Mouse (Mus musculus): ENCODE measurements around the gene Pard3. TPM values are rescaled to one million over a fixed set of nuclear protein-coding genes. Genes with fewer than 3 reads are reported as not detected.

Pard3 gene
- polyA plus RNA-seq, 1 experiment from 2014 or later, result 7.0 TPM

DNA sequence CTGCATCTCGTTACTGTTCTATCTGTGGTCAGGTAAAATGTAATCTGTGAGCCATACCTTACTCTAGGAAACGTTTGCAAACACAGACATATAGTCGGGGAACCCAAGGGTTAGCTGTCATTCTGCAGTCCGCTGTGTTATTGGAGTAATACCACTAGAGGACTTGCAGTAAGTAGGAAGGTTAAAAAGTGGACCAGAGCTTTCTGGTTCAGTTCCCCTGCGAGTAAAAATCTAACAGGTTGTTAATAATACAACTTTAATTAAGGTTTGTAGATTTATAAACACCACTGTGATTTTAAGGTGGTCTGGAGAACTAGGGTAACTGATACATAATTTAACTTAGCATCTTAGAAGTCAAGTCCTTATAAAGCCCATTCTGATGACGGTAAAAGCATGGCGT is 277.4 kb downstream of the Pard3 start:
- no peaks in the 10 kb centered on the region for H3K27me3 ChIP-seq (ENCODE audit: control insufficient read depth, insufficient read depth, low read depth, low read length)
- WGBS (ENCODE audit: insufficient replicate concordance), result 62% methylated on average over 7 of the region's 7 CpGs
- no peak for ATAC-seq (ENCODE audit: low read depth)

DNA sequence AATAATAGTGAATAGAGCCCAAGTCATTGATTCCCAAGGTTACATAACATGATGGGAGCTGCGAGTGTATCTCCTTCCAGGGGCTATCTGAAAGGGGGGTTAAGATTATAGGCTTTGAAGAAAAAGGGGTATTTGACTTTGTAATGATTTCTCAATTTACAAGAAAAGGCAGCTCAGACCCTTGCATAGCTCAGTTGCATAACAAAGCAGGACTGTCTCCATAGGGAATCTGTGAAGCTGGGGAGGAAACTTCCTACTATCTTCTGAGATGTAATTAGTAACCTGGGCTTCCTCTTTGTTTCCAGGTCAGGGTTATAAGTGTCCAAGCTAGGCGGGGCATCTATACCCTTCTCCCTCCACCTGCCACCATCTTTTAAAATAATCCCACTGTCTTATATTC is 279.4 kb downstream of the Pard3 start:
- H3K27me3 ChIP-seq (ENCODE audit: control insufficient read depth, insufficient read depth, low read depth, low read length), result no peaks in the 10 kb centered on the region
- H3K36me3 ChIP-seq (ENCODE audit: control insufficient read depth, insufficient read depth), result no peaks in the 10 kb centered on the region
- 53% methylated on average over 2 of the region's 2 CpGs for WGBS (ENCODE audit: insufficient replicate concordance)
- no peak overlapping the region for H3K4me2 ChIP-seq (ENCODE audit: low read depth, low read length)
- ATAC-seq (ENCODE audit: low read depth), result no peak
- H3K9me3 ChIP-seq (replicated peaks; ENCODE audit: control insufficient read depth, low read length), result no peaks in the 10 kb centered on the region
- no peak overlapping the region for H3K9ac ChIP-seq (ENCODE audit: low read depth, low read length)
- H3K27ac ChIP-seq (ENCODE audit: low read length), result no peak overlapping the region
- H3K4me1 ChIP-seq (ENCODE audit: control insufficient read depth, low read depth, low read length), result peaks cover 2% of the 10 kb centered on the region; the same call in 1 of the 2 replicates
- no peak overlapping the region for H3K4me3 ChIP-seq (ENCODE audit: low read depth, low read length)

More for the DNA sequence above, 277.4 kb downstream of the Pard3 start:
- Histone ChIP-seq H3K4me2 (ENCODE audit: low read depth, low read length) (no peak overlapping the region), H3K9ac (ENCODE audit: low read depth, low read length) (no peak overlapping the region), H3K27ac (ENCODE audit: low read length) (no peak overlapping the region), H3K9me3 (replicated peaks; ENCODE audit: control insufficient read depth, low read length) (no peaks in the 10 kb centered on the region), H3K4me3 (ENCODE audit: low read depth, low read length) (no peak overlapping the region), H3K4me1 (ENCODE audit: control insufficient read depth, low read depth, low read length) (peaks cover 2% of the 10 kb centered on the region; the same call in 1 of the 2 replicates), H3K36me3 (ENCODE audit: control insufficient read depth, insufficient read depth) (no peaks in the 10 kb centered on the region)

DNA sequence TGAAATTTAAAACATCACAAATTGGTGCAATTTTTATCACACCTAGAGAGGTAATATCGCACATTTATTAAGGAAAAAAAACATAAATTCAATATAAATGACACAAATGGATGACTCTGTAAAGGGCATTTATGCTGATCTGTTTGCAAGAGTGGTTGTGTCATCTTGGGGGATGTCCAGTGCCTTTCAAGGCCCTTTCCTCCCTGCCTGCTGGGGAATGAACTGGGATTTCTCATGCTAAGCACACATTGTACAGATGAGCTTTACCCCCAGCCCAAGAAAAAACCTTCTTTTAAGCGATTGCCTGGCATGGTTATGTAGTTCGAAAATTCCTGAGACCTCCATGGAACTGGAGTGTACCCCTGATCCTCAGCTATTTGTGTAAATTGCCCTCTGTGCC is 280.7 kb downstream of the Pard3 start:
- no peaks in the 10 kb centered on the region for H3K36me3 ChIP-seq (ENCODE audit: control insufficient read depth, insufficient read depth)
- H3K4me3 ChIP-seq (ENCODE audit: low read depth, low read length), result no peak overlapping the region
- H3K27ac ChIP-seq (ENCODE audit: low read length), result peak overlapping the region; percentile 17; the same call in 1 of the 2 replicates
- 48% methylated on average over 3 of the region's 3 CpGs for WGBS (ENCODE audit: insufficient replicate concordance)
- H3K9ac ChIP-seq (ENCODE audit: low read depth, low read length), result no peak overlapping the region
- H3K9me3 ChIP-seq (replicated peaks; ENCODE audit: control insufficient read depth, low read length), result no peaks in the 10 kb centered on the region
- peaks cover 2% of the 10 kb centered on the region; the same call in 1 of the 2 replicates for H3K4me1 ChIP-seq (ENCODE audit: control insufficient read depth, low read depth, low read length)
- H3K4me2 ChIP-seq (ENCODE audit: low read depth, low read length), result no peak overlapping the region
- H3K27me3 ChIP-seq (ENCODE audit: control insufficient read depth, insufficient read depth, low read depth, low read length), result no peaks in the 10 kb centered on the region
- ATAC-seq (ENCODE audit: low read depth), result peak; percentile 32; the same call in 1 of the 2 replicates

DNA sequence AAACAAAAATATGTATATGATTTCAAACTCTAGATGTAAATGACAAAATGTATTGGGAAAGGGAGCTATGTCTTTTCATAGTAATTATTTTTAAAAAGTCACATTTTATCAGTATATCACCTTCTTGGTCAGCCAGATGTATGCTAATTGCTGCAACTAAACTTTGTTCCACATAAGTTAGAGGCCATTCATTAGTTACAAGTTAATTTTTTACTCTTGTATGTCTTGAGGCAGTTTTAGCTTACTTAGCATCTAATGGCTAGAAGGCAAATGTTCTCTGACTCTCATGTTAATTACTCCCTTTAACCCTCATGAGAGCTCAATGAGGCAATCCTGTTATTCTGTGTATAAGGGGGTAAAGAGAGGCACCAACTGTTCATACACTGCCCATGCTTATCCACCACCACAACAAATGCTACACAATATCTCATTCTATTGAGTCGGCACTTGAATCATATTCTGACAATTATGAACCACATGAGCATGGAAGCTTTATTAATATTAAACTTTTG is 282.3 kb downstream of the Pard3 start:
- H3K4me1 ChIP-seq (ENCODE audit: control insufficient read depth, low read depth, low read length), result peaks cover 2% of the 10 kb centered on the region; the same call in 1 of the 2 replicates
- ATAC-seq (ENCODE audit: low read depth), result no peak
- H3K4me3 ChIP-seq (ENCODE audit: low read depth, low read length), result no peak overlapping the region
- H3K36me3 ChIP-seq (ENCODE audit: control insufficient read depth, insufficient read depth), result no peaks in the 10 kb centered on the region
- H3K27ac ChIP-seq (ENCODE audit: low read length), result no peak overlapping the region
- WGBS (ENCODE audit: insufficient replicate concordance), result 72% methylated on average over 1 of the region's 1 CpGs
- H3K9ac ChIP-seq (ENCODE audit: low read depth, low read length), result no peak overlapping the region
- H3K9me3 ChIP-seq (replicated peaks; ENCODE audit: control insufficient read depth, low read length), result no peaks in the 10 kb centered on the region
- H3K4me2 ChIP-seq (ENCODE audit: low read depth, low read length), result no peak overlapping the region
- H3K27me3 ChIP-seq (ENCODE audit: control insufficient read depth, insufficient read depth, low read depth, low read length), result no peaks in the 10 kb centered on the region

DNA sequence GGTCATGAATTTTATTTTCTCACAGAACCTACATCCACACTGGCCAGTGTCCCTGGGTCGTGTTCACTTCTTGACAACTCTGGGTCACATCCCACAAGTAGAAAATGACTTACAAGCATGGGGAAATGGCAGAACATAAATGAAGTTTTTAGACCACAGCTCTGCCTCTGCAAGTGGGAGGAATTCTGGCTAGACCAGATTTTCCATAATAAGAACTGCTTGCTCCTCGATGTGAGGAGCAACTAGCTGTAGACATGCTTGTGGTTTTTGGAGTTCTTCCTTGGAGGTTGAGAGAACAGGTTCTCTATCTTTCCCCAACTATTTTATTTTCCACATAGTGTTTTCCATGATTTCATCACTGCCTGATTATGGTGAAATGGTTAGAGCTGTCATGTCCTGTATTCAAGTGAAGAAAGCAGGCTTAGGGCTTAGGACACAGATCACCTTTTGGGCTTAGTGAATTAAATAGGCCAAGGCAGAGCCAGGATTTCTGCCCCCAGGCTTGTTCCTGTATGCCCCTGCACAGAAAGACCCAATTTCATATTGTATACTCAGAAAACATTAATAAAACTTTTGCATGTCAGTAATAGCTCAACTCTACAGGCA is 284.3 kb downstream of the Pard3 start:
- no peaks in the 10 kb centered on the region for H3K27me3 ChIP-seq (ENCODE audit: control insufficient read depth, insufficient read depth, low read depth, low read length)
- no peaks in the 10 kb centered on the region for H3K36me3 ChIP-seq (ENCODE audit: control insufficient read depth, insufficient read depth)
- H3K9ac ChIP-seq (ENCODE audit: low read depth, low read length), result no peak overlapping the region
- ATAC-seq (ENCODE audit: low read depth), result no peak
- 60% methylated on average over 2 of the region's 2 CpGs for WGBS (ENCODE audit: insufficient replicate concordance)
- no peak overlapping the region for H3K27ac ChIP-seq (ENCODE audit: low read length)
- no peak overlapping the region for H3K4me2 ChIP-seq (ENCODE audit: low read depth, low read length)
- H3K4me1 ChIP-seq (ENCODE audit: control insufficient read depth, low read depth, low read length), result peaks cover 2% of the 10 kb centered on the region; the same call in 1 of the 2 replicates
- H3K4me3 ChIP-seq (ENCODE audit: low read depth, low read length), result no peak overlapping the region
- no peaks in the 10 kb centered on the region for H3K9me3 ChIP-seq (replicated peaks; ENCODE audit: control insufficient read depth, low read length)

DNA sequence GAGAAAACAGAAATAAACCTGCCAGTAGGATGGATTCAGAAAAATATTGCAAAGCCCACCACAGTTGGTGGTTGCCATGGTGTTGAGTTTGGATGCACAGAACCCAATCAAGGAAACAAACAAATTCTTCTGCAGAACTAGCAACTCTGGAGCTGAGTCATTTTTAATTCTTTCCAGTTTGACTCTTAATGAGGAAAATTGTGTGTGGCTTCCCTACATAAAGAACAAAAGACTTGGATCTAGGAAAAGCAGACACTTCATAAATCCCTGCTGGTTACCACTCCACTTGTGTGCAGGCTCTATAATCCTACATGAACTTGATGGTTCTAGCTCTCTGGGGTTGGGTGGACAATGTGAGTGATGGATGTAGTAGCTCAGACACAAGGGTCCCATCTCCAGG is 298.1 kb downstream of the Pard3 start:
- Histone ChIP-seq H3K27ac (ENCODE audit: low read length) (no peak overlapping the region), H3K36me3 (ENCODE audit: control insufficient read depth, insufficient read depth) (no peaks in the 10 kb centered on the region), H3K27me3 (ENCODE audit: control insufficient read depth, insufficient read depth, low read depth, low read length) (no peaks in the 10 kb centered on the region), H3K4me3 (ENCODE audit: low read depth, low read length) (no peak overlapping the region), H3K9ac (ENCODE audit: low read depth, low read length) (no peak overlapping the region), H3K4me1 (ENCODE audit: control insufficient read depth, low read depth, low read length) (no peaks in the 10 kb centered on the region), H3K4me2 (ENCODE audit: low read depth, low read length) (no peak overlapping the region), H3K9me3 (replicated peaks; ENCODE audit: control insufficient read depth, low read length) (no peaks in the 10 kb centered on the region)
- no peak for ATAC-seq (ENCODE audit: low read depth)

DNA sequence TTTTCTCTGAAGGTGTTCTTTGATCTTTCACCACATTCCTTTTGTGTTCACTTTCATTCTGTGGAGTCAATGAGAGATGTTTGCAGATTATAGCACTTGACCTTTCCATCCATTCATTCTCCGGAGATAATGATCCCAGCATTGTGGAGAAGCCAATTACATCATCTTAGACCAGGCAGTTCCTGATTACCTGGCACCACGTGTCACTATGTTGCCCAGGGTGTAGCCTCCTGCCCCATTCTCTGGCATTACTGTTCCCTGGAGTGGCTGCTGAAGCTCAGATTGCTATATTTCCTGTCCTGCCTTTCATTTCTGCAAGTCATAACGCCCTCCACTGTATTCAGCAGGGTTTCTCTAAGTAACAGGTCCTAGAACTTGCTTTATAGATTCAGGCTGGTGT is 304.7 kb downstream of the Pard3 start:
- H3K9ac ChIP-seq (ENCODE audit: low read depth, low read length), result no peak overlapping the region
- H3K4me1 ChIP-seq (ENCODE audit: control insufficient read depth, low read depth, low read length), result no peaks in the 10 kb centered on the region
- 43% methylated on average over 3 of the region's 3 CpGs for WGBS (ENCODE audit: insufficient replicate concordance)
- no peaks in the 10 kb centered on the region for H3K36me3 ChIP-seq (ENCODE audit: control insufficient read depth, insufficient read depth)
- no peak for ATAC-seq (ENCODE audit: low read depth)
- no peak overlapping the region for H3K4me3 ChIP-seq (ENCODE audit: low read depth, low read length)
- H3K27ac ChIP-seq (ENCODE audit: low read length), result no peak overlapping the region
- no peaks in the 10 kb centered on the region for H3K9me3 ChIP-seq (replicated peaks; ENCODE audit: control insufficient read depth, low read length)
- no peak overlapping the region for H3K4me2 ChIP-seq (ENCODE audit: low read depth, low read length)
- H3K27me3 ChIP-seq (ENCODE audit: control insufficient read depth, insufficient read depth, low read depth, low read length), result no peaks in the 10 kb centered on the region

DNA sequence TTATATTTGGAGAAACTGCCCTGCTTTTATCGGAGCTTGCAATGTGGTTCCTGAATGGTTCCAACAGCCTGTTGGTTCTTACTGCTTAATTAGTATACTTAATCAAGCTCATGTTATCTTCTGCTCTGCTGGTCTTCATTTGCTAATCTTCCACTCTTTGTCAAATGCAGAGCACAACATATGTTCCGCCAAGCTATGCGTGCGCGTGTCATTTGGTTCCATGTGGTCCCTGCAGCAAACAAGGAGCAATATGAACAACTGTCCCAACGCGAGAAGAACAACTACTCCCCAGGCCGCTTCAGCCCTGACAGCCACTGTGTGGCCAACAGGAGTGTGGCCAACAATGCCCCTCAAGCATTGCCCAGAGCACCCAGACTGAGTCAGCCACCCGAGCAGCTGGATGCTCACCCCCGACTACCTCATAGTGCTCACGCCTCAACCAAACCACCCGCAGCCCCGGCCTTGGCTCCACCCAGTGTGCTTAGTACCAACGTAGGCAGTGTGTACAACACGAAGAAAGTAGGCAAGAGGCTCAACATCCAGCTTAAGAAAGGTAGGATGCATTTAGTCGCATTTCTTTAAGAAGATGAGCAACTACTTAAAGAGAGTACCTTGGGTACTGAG is 307.7 kb downstream of the Pard3 start:
- no peak overlapping the region for H3K27ac ChIP-seq (ENCODE audit: low read length)
- 75% methylated on average over 16 of the region's 16 CpGs for WGBS (ENCODE audit: insufficient replicate concordance)
- no peak overlapping the region for H3K9ac ChIP-seq (ENCODE audit: low read depth, low read length)
- no peaks in the 10 kb centered on the region for H3K9me3 ChIP-seq (replicated peaks; ENCODE audit: control insufficient read depth, low read length)
- ATAC-seq (ENCODE audit: low read depth), result no peak
- H3K27me3 ChIP-seq (ENCODE audit: control insufficient read depth, insufficient read depth, low read depth, low read length), result no peaks in the 10 kb centered on the region
- H3K4me3 ChIP-seq (ENCODE audit: low read depth, low read length), result no peak overlapping the region
- H3K4me2 ChIP-seq (ENCODE audit: low read depth, low read length), result no peak overlapping the region
- H3K4me1 ChIP-seq (ENCODE audit: control insufficient read depth, low read depth, low read length), result no peaks in the 10 kb centered on the region
- H3K36me3 ChIP-seq (ENCODE audit: control insufficient read depth, insufficient read depth), result no peaks in the 10 kb centered on the region

DNA sequence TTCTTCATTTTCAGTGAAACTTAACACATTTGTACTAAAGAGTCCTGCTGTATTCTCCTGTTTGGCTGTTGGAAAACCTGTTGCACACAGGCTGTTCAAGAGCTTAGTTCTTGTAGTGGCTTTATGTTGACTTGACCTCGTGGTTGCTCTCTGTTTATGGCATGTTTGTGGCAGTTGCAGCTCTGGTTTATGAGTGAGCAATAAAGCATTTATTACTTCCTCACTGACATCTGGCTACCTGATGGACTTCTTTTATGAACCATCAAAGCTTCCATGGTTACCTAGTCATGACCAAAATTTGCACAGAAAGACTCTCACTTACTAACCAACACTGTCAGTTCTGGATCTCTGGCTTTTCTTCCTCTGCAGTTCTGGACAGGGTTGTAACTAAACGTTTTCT is 314.1 kb downstream of the Pard3 start:
- ATAC-seq (ENCODE audit: low read depth), result no peak
- 21% methylated on average over 2 of the region's 2 CpGs for WGBS (ENCODE audit: insufficient replicate concordance)
- no peaks in the 10 kb centered on the region for H3K9me3 ChIP-seq (replicated peaks; ENCODE audit: control insufficient read depth, low read length)
- no peak overlapping the region for H3K27ac ChIP-seq (ENCODE audit: low read length)
- H3K4me3 ChIP-seq (ENCODE audit: low read depth, low read length), result no peak overlapping the region
- H3K36me3 ChIP-seq (ENCODE audit: control insufficient read depth, insufficient read depth), result no peaks in the 10 kb centered on the region
- no peak overlapping the region for H3K4me2 ChIP-seq (ENCODE audit: low read depth, low read length)
- H3K27me3 ChIP-seq (ENCODE audit: control insufficient read depth, insufficient read depth, low read depth, low read length), result no peaks in the 10 kb centered on the region
- no peak overlapping the region for H3K9ac ChIP-seq (ENCODE audit: low read depth, low read length)
- no peaks in the 10 kb centered on the region for H3K4me1 ChIP-seq (ENCODE audit: control insufficient read depth, low read depth, low read length)

All from liver, embryonic 16.5 days (tissue).